51 mouse cellular contexts compared by ENCODE assay signal in genomic region chr7:44208307-44208706, GRCm38 (mm10). TPM values are rescaled to one million over a fixed set of nuclear protein-coding genes. Genes with fewer than 3 reads are reported as not detected.
"Had no signal": no experiment of that assay in that cellular context is flagged by ENCODE, and none has a peak within 500 bp of the region (broad histone marks: within the 10 kb centered on the region; RNA-seq: fewer than 3 reads in every experiment).

No protein-coding gene starts in this region.

- H3K36me3 ChIP-seq: heart, embryonic 10.5 days; heart, embryonic 12.5 days; heart, embryonic 13.5 days; heart, embryonic 15.5 days; hindbrain, embryonic 10.5 days; hindbrain, embryonic 12.5 days; hindbrain, embryonic 13.5 days; hindbrain, embryonic 15.5 days; intestine, embryonic 15.5 days; kidney, embryonic 15.5 days had no signal

- DNase-seq: heart, postnatal 10 days; heart, postnatal 14 days; heart, postnatal 36 days; heart, postnatal 4 days; kidney, adult 11 months; kidney, adult 18-20 months; kidney, adult 2 months; kidney, adult 8-10 months; kidney, adult 9 months; kidney, postnatal 10 days; kidney, postnatal 14 days; kidney, postnatal 25 days; kidney, postnatal 36 days; kidney, postnatal 4 days; layer of hippocampus, adult 9-11 months; layer of hippocampus, postnatal 36 days had no signal

- H3K9ac ChIP-seq: heart, embryonic 12.5 days; heart, embryonic 13.5 days; heart, embryonic 15.5 days; hindbrain, embryonic 12.5 days; hindbrain, embryonic 13.5 days; hindbrain, embryonic 14.5 days; hindbrain, embryonic 15.5 days; intestine, embryonic 15.5 days; kidney, embryonic 15.5 days had no signal

- H3K27ac ChIP-seq: heart, embryonic 10.5 days; heart, embryonic 13.5 days; heart, embryonic 15.5 days; hindbrain, embryonic 10.5 days; hindbrain, embryonic 12.5 days; hindbrain, embryonic 13.5 days; hindbrain, embryonic 14.5 days; hindbrain, embryonic 15.5 days; hindbrain, postnatal 0 days; intestine, embryonic 15.5 days; kidney, embryonic 15.5 days; kidney, postnatal 0 days; layer of hippocampus, adult 2 months had no signal

- H3K4me3 ChIP-seq: heart, embryonic 10.5 days; heart, embryonic 12.5 days; heart, embryonic 13.5 days; heart, embryonic 15.5 days; hindbrain, embryonic 10.5 days; hindbrain, embryonic 12.5 days; hindbrain, embryonic 13.5 days; hindbrain, embryonic 15.5 days; intestine, embryonic 15.5 days; kidney, embryonic 15.5 days; layer of hippocampus, adult 2 months had no signal

- H3K9me3 ChIP-seq: heart, embryonic 10.5 days; heart, embryonic 12.5 days; heart, embryonic 13.5 days; heart, embryonic 15.5 days; hindbrain, embryonic 10.5 days; hindbrain, embryonic 12.5 days; hindbrain, embryonic 13.5 days; hindbrain, embryonic 15.5 days; intestine, embryonic 15.5 days; kidney, embryonic 15.5 days had no signal

- H3K4me1 ChIP-seq: heart, embryonic 10.5 days; heart, embryonic 12.5 days; heart, embryonic 13.5 days; heart, embryonic 15.5 days; hindbrain, embryonic 10.5 days; hindbrain, embryonic 12.5 days; hindbrain, embryonic 13.5 days; hindbrain, embryonic 15.5 days; intestine, embryonic 15.5 days; kidney, embryonic 15.5 days had no signal

- H3K4me2 ChIP-seq: heart, embryonic 11.5 days; heart, embryonic 12.5 days; heart, embryonic 13.5 days; heart, embryonic 15.5 days; hindbrain, embryonic 12.5 days; hindbrain, embryonic 13.5 days; hindbrain, embryonic 14.5 days; hindbrain, embryonic 15.5 days; intestine, embryonic 15.5 days; kidney, embryonic 15.5 days had no signal

- ATAC-seq: hindbrain, embryonic 16.5 days; hindbrain, postnatal 0 days; inflammation-experienced regulatory T-cells, adult 6 months; intestine, embryonic 15.5 days; intestine, embryonic 16.5 days; intestine, postnatal 0 days had no signal

- H3K27me3 ChIP-seq: heart, embryonic 15.5 days; hindbrain, embryonic 12.5 days; hindbrain, embryonic 13.5 days; hindbrain, embryonic 15.5 days; intestine, embryonic 15.5 days; kidney, embryonic 15.5 days had no signal

RNA-seq across cellular contexts. Expression of gene Klk1b4, which starts 1.1 kb away (rescaled TPM):
- total RNA-seq: heart, adult 8-10 months; heart, postnatal 10 days; heart, postnatal 14 days; heart, postnatal 25 days; heart, postnatal 36 days; heart, postnatal 4 days; hematopoietic stem cell, adult 5-6 weeks; hindbrain, postnatal 0 days; layer of hippocampus, adult 18-20 months; layer of hippocampus, adult 2 months; layer of hippocampus, adult 8-10 months; layer of hippocampus, postnatal 10 days; layer of hippocampus, postnatal 14 days; layer of hippocampus, postnatal 25 days; layer of hippocampus, postnatal 36 days had no signal
- polyA plus RNA-seq: heart, embryonic 10.5 days; heart, embryonic 11.5 days; heart, embryonic 12.5 days; heart, embryonic 13.5 days; heart, embryonic 14.5 days; heart, embryonic 15.5 days; heart, embryonic 16.5 days; heart, postnatal 0 days; hindbrain, embryonic 10.5 days; hindbrain, embryonic 11.5 days; hindbrain, embryonic 12.5 days; hindbrain, embryonic 13.5 days; hindbrain, embryonic 14.5 days; hindbrain, embryonic 15.5 days; hindbrain, embryonic 16.5 days; hindbrain, postnatal 0 days; inflammation-experienced regulatory T-cells, adult 6 months; intestine, embryonic 14.5 days; intestine, embryonic 15.5 days; intestine, postnatal 0 days; kidney, embryonic 14.5 days; kidney, embryonic 15.5 days; kidney, embryonic 16.5 days; large intestine, adult 2 months had no signal

RNA-seq across cellular contexts. Expression of gene Klk1b5, which starts 7.4 kb away (rescaled TPM):
- total RNA-seq: heart, adult 8-10 months; heart, postnatal 10 days; heart, postnatal 14 days; heart, postnatal 25 days; heart, postnatal 36 days; heart, postnatal 4 days; hematopoietic stem cell, adult 5-6 weeks; hindbrain, postnatal 0 days; layer of hippocampus, adult 18-20 months; layer of hippocampus, adult 2 months; layer of hippocampus, adult 8-10 months; layer of hippocampus, postnatal 10 days; layer of hippocampus, postnatal 14 days; layer of hippocampus, postnatal 25 days; layer of hippocampus, postnatal 36 days had no signal
- polyA plus RNA-seq: heart, embryonic 10.5 days; heart, embryonic 11.5 days; heart, embryonic 12.5 days; heart, embryonic 13.5 days; heart, embryonic 14.5 days; heart, embryonic 15.5 days; heart, embryonic 16.5 days; heart, postnatal 0 days; hindbrain, embryonic 10.5 days; hindbrain, embryonic 11.5 days; hindbrain, embryonic 12.5 days; hindbrain, embryonic 13.5 days; hindbrain, embryonic 14.5 days; hindbrain, embryonic 15.5 days; hindbrain, embryonic 16.5 days; hindbrain, postnatal 0 days; inflammation-experienced regulatory T-cells, adult 6 months; intestine, embryonic 14.5 days; intestine, embryonic 15.5 days; intestine, postnatal 0 days; kidney, embryonic 14.5 days; kidney, embryonic 15.5 days had no signal

RNA-seq across cellular contexts. Expression of gene Klk1b3, which starts 10.3 kb away (rescaled TPM):
- total RNA-seq: heart, adult 8-10 months; heart, postnatal 10 days; heart, postnatal 14 days; heart, postnatal 25 days; heart, postnatal 36 days; heart, postnatal 4 days; hematopoietic stem cell, adult 5-6 weeks; hindbrain, postnatal 0 days; layer of hippocampus, adult 18-20 months; layer of hippocampus, adult 2 months; layer of hippocampus, adult 8-10 months; layer of hippocampus, postnatal 10 days; layer of hippocampus, postnatal 14 days; layer of hippocampus, postnatal 25 days; layer of hippocampus, postnatal 36 days had no signal
- polyA plus RNA-seq: heart, embryonic 10.5 days; heart, embryonic 11.5 days; heart, embryonic 12.5 days; heart, embryonic 13.5 days; heart, embryonic 14.5 days; heart, embryonic 15.5 days; heart, embryonic 16.5 days; heart, postnatal 0 days; hindbrain, embryonic 10.5 days; hindbrain, embryonic 11.5 days; hindbrain, embryonic 12.5 days; hindbrain, embryonic 13.5 days; hindbrain, embryonic 14.5 days; hindbrain, embryonic 15.5 days; hindbrain, embryonic 16.5 days; hindbrain, postnatal 0 days; inflammation-experienced regulatory T-cells, adult 6 months; intestine, embryonic 14.5 days; intestine, postnatal 0 days; kidney, embryonic 14.5 days; kidney, embryonic 15.5 days had no signal

RNA-seq across cellular contexts. Expression of gene Klk1, which starts 16.9 kb away (rescaled TPM):
- total RNA-seq: heart, postnatal 10 days; heart, postnatal 25 days; heart, postnatal 4 days; hematopoietic stem cell, adult 5-6 weeks; hindbrain, postnatal 0 days; layer of hippocampus, adult 18-20 months; layer of hippocampus, adult 2 months; layer of hippocampus, adult 8-10 months; layer of hippocampus, postnatal 10 days; layer of hippocampus, postnatal 14 days; layer of hippocampus, postnatal 25 days; layer of hippocampus, postnatal 36 days had no signal
- polyA plus RNA-seq: heart, embryonic 11.5 days; heart, embryonic 12.5 days; heart, embryonic 13.5 days; heart, embryonic 14.5 days; heart, postnatal 0 days; hindbrain, embryonic 10.5 days; hindbrain, embryonic 11.5 days; hindbrain, embryonic 12.5 days; hindbrain, embryonic 13.5 days; hindbrain, embryonic 14.5 days; hindbrain, embryonic 15.5 days; hindbrain, embryonic 16.5 days; hindbrain, postnatal 0 days had no signal

RNA-seq across cellular contexts. Expression of gene Klk1b24, which starts 20.3 kb away (rescaled TPM):
- total RNA-seq: heart, adult 8-10 months; heart, postnatal 10 days; heart, postnatal 14 days; heart, postnatal 25 days; heart, postnatal 36 days; heart, postnatal 4 days; hematopoietic stem cell, adult 5-6 weeks; hindbrain, postnatal 0 days; layer of hippocampus, adult 18-20 months; layer of hippocampus, adult 2 months; layer of hippocampus, adult 8-10 months; layer of hippocampus, postnatal 10 days; layer of hippocampus, postnatal 14 days; layer of hippocampus, postnatal 25 days; layer of hippocampus, postnatal 36 days had no signal
- polyA plus RNA-seq: heart, embryonic 10.5 days; heart, embryonic 11.5 days; heart, embryonic 12.5 days; heart, embryonic 13.5 days; heart, embryonic 14.5 days; heart, embryonic 15.5 days; heart, embryonic 16.5 days; heart, postnatal 0 days; hindbrain, embryonic 10.5 days; hindbrain, embryonic 12.5 days; hindbrain, embryonic 13.5 days; hindbrain, embryonic 14.5 days; hindbrain, embryonic 15.5 days; hindbrain, embryonic 16.5 days; hindbrain, postnatal 0 days; inflammation-experienced regulatory T-cells, adult 6 months; intestine, embryonic 14.5 days; intestine, embryonic 15.5 days; intestine, embryonic 16.5 days; intestine, postnatal 0 days; kidney, embryonic 14.5 days; kidney, embryonic 15.5 days; kidney, embryonic 16.5 days had no signal
